Mouse (Mus musculus) kidney, postnatal 0 days (tissue): Measurements from ENCODE around the gene Noxo1. TPM values are rescaled to one million over a fixed set of nuclear protein-coding genes. Genes with fewer than 3 reads are reported as not detected.

Experiments used
- ATAC-seq: fragments of 200-750 bp; cut with Nextera tagmentation; replicated peaks from 2 replicates; pipeline ENCODE4 v1.8.0; 2017; ENCODE audit warnings: low read depth, moderate number of reproducible peaks, moderate TSS enrichment, moderate library complexity; ENCODE audit not compliant: low FRiP score
- DNase-seq: peaks from one replicate; pipeline ENCODE4 v3.0.0-alpha.2; 2016; ENCODE audit warnings: low spot score
- H3K27ac ChIP-seq: fragments of 300-500 bp; sonication (generic); 2 replicates; pipeline ENCODE4 v1.5.1; 2014; ENCODE audit warnings: mild to moderate bottlenecking
- H3K27me3 ChIP-seq: fragments of 300-500 bp; sonication (generic); 2 replicates; pipeline ENCODE4 v1.6.1; 2014; ENCODE audit warnings: low read length, mixed read lengths; ENCODE audit not compliant: insufficient read depth
- H3K36me3 ChIP-seq: fragments of 300-500 bp; sonication (generic); 2 replicates; pipeline ENCODE4 v1.6.1; 2014; ENCODE audit warnings: low read length, mixed read lengths; ENCODE audit not compliant: insufficient read depth
- H3K4me1 ChIP-seq: fragments of 300-500 bp; sonication (generic); replicated peaks from 2 replicates; pipeline ENCODE4 v1.6.1; 2014; ENCODE audit warnings: antibody characterized with exemption, low read length, mixed read lengths; ENCODE audit not compliant: insufficient read depth
- H3K4me2 ChIP-seq: fragments of 300-500 bp; sonication (generic); 2 replicates; pipeline ENCODE4 v1.6.1; 2014; ENCODE audit warnings: mild to moderate bottlenecking, low read length, moderate library complexity, mixed read lengths
- H3K4me3 ChIP-seq: fragments of 300-500 bp; sonication (generic); replicated peaks from 2 replicates; pipeline ENCODE4 v1.5.1; 2014; ENCODE audit warnings: low read depth, low read length
- H3K9ac ChIP-seq: fragments of 300-500 bp; sonication (generic); 2 replicates; pipeline ENCODE4 v1.6.1; 2014; ENCODE audit warnings: low read depth, low read length
- H3K9me3 ChIP-seq: fragments of 300-500 bp; sonication (generic); replicated peaks from 2 replicates; pipeline ENCODE4 v1.6.1; 2016; ENCODE audit warnings: low read length, inconsistent platforms, mixed read lengths
- CTCF ChIP-seq: IDR thresholded peaks from 2 replicates; pipeline ENCODE4 v1.5.1; 2016; ENCODE audit warnings: antibody characterized with exemption, low read depth, mild to moderate bottlenecking, moderate library complexity
- WGBS: fragments of 180-500 bp; shearing (Covaris S2); extraction: QIAGEN DNeasy Blood & Tissue Kit; methylation state at CpG from one replicate; pipeline ENCODE4 v1.1.7; 2014; 5-methylcytosine and 5-hydroxymethylcytosine counted together
- polyA plus RNA-seq: library from polyadenylated mRNA; unstranded; fragments of >200 nt; fragmentation: Nextera tagmentation; extraction: Ambion mirVana; gene quantifications from 2 replicates; pipeline ENCODE4 v1.2.1, GENCODE M21; 2015

Noxo1 gene
- polyA plus RNA-seq, 1 experiment from 2014 or later: 2.6 TPM

- no peak for ATAC-seq
- Histone ChIP-seq H3K4me3 (no peak overlapping the region), H3K27me3 (no peaks in the 10 kb centered on the region), H3K9ac (no peak overlapping the region), H3K4me1 (peaks cover 15% of the 10 kb centered on the region), H3K27ac (no peak overlapping the region), H3K9me3 (no peaks in the 10 kb centered on the region), H3K36me3 (peaks cover 29% of the 10 kb centered on the region), H3K4me2 (no peak overlapping the region)
- no peak for TF ChIP-seq CTCF
- 86% methylated on average over 2 of the region's 2 CpGs for WGBS
- no peak for DNase-seq
These were observed 3.4 kb downstream of the Noxo1 start for GRCm38 (mm10) chr17:24699473-24699872.

GRCm38 (mm10) chr17:24701251-24701650 lies 5.2 kb downstream of the Noxo1 start:
- ATAC-seq: no peak
- no peaks in the 10 kb centered on the region for H3K9me3 ChIP-seq
- H3K36me3 ChIP-seq: peaks cover 31% of the 10 kb centered on the region
- 86% methylated on average over 9 of the region's 9 CpGs for WGBS
- no peaks in the 10 kb centered on the region for H3K27me3 ChIP-seq
- H3K27ac ChIP-seq: no peak overlapping the region
- peaks cover 10% of the 10 kb centered on the region for H3K4me1 ChIP-seq
- no peak for DNase-seq
- no peak overlapping the region for H3K4me2 ChIP-seq
- H3K9ac ChIP-seq: 0 out of 2 replicates have a peak overlapping the region, but pooled peaks have one; percentile 18
- H3K4me3 ChIP-seq: no peak overlapping the region
- TF ChIP-seq CTCF: no peak

- WGBS: 92% methylated on average over 3 of the region's 3 CpGs
- Histone ChIP-seq H3K4me3 (no peak overlapping the region), H3K9me3 (no peaks in the 10 kb centered on the region), H3K4me2 (no peak overlapping the region), H3K4me1 (no peaks in the 10 kb centered on the region), H3K36me3 (peaks cover 21% of the 10 kb centered on the region), H3K9ac (no peak overlapping the region), H3K27me3 (no peaks in the 10 kb centered on the region), H3K27ac (no peak overlapping the region)
- no peak for TF ChIP-seq CTCF
- no peak for DNase-seq
- ATAC-seq: no peak
These were observed 9.8 kb downstream of the Noxo1 start for GRCm38 (mm10) chr17:24705821-24706220.

- no peaks in the 10 kb centered on the region for H3K9me3 ChIP-seq
- H3K36me3 ChIP-seq: peaks cover 10% of the 10 kb centered on the region; the same call in 1 of the 2 replicates
- H3K27ac ChIP-seq: peak within 1 kb of the TSS; percentile 80
- no peaks in the 10 kb centered on the region for H3K4me1 ChIP-seq
- H3K4me3 ChIP-seq: peak within 1 kb of the TSS; percentile 77
- peak within 1 kb of the TSS; percentile 69 for H3K9ac ChIP-seq
- H3K4me2 ChIP-seq: peak within 1 kb of the TSS; percentile 76
- ATAC-seq: peak; percentile 79
- H3K27me3 ChIP-seq: no peaks in the 10 kb centered on the region
- DNase-seq: peak; percentile 93
- TF ChIP-seq CTCF: no peak
- WGBS: 2% methylated on average over 32 of the region's 32 CpGs
These were observed 11.2 kb downstream of the Noxo1 start, which contains the start of gene Tbl3 for GRCm38 (mm10) chr17:24706982-24707800. Gene Tbl3, minus strand, starts transcription at chr17:24707660.

- Histone ChIP-seq H3K9me3 (no peaks in the 10 kb centered on the region), H3K36me3 (peaks cover 10% of the 10 kb centered on the region; the same call in 1 of the 2 replicates), H3K27ac (peak overlapping the region; percentile 80), H3K4me2 (peak overlapping the region; percentile 76), H3K27me3 (no peaks in the 10 kb centered on the region), H3K4me1 (no peaks in the 10 kb centered on the region), H3K4me3 (peak overlapping the region; percentile 77), H3K9ac (peak overlapping the region; percentile 69; the same call in 1 of the 2 replicates)
- ATAC-seq (no peak), DNase-seq (no peak)
- WGBS: 4% methylated on average over 24 of the region's 24 CpGs
- TF ChIP-seq CTCF: no peak
These were observed 11.9 kb downstream of the Noxo1 start for GRCm38 (mm10) chr17:24707801-24708425.

GRCm38 (mm10) chr17:24708646-24709045 lies 12.6 kb downstream of the Noxo1 start:
- 25% methylated on average over 2 of the region's 2 CpGs for WGBS
- Histone ChIP-seq H3K36me3 (peaks cover 10% of the 10 kb centered on the region; the same call in 1 of the 2 replicates), H3K9ac (no peak overlapping the region), H3K27me3 (no peaks in the 10 kb centered on the region), H3K4me1 (no peaks in the 10 kb centered on the region), H3K27ac (no peak overlapping the region), H3K9me3 (no peaks in the 10 kb centered on the region), H3K4me3 (no peak overlapping the region), H3K4me2 (no peak overlapping the region)
- ATAC-seq: no peak
- TF ChIP-seq CTCF: peak; percentile 66
- peak; percentile 80 for DNase-seq
